Mouse (Mus musculus): ENCODE results near the gene Sdhaf4. TPM values are rescaled to one million over a fixed set of nuclear protein-coding genes. Genes with fewer than 3 reads are reported as not detected.

Gene Sdhaf4
- total and polyA plus RNA-seq, 3 experiments, result 20.9 to 79.6 (median 40.7) TPM

DNA sequence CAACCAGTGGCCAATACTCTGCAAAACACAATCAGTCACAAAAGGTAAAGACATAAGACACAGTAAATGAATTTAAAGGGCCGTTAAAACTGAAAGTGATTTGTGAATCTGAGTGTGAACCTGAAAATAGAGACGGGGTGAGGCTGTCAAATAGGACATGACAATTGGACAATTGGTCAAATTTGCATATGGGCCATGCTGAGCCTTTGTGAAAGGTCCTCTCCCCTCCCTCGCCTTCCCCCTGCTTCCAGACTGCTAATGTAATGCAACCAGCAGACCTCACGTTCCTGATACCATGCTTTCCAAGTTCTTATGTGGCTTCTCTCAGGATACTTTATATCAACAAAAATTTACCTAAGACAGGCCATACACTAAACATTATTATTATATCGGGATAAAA, 37.6 kb upstream of the Sdhaf4 start:
- no peak overlapping the region; the same call in 1 of the 2 replicates for H3K9ac ChIP-seq (ENCODE audit: insufficient read depth, low read depth)
- peak overlapping the region in 1 of 3 experiments; percentile 12 for H3K4me3 ChIP-seq (replicated peaks in 1 of 3; ENCODE audit: low read depth in 2 of 3, low read length in 2 of 3, poor library complexity in 1 of 3)
- no peaks in the 10 kb centered on the region for H3K79me2 ChIP-seq (replicated peaks; ENCODE audit: control insufficient read depth, extremely low read depth, insufficient read depth, poor library complexity, severe bottlenecking)
- peaks cover 3 to 39% of the 10 kb centered on the region in 2 experiments for H3K4me1 ChIP-seq (ENCODE audit: control insufficient read depth in 1 of 2, insufficient read depth in 2 of 2)
- in situ Hi-C loops (cut with MboI; ENCODE audit: low pct_ligation_motif_present, low pct_unique_long_range_greater_than_20kb, low sequenced_read_pairs), result loop anchor here (25.0 kb wide), 1 partner anchor 94 kb away; no protein-coding TSS in a partner anchor
- peak overlapping the region; percentile 71 for H3K4me2 ChIP-seq (ENCODE audit: insufficient read depth, low read depth, poor library complexity, severe bottlenecking)
- no peaks in the 10 kb centered on the region for H3K9me3 ChIP-seq (replicated peaks; ENCODE audit: low read length)
- TF ChIP-seq TBP (conservative IDR thresholded peaks at IDR 0.05; ENCODE audit: low read depth, low read length) (no peak; the same call in 1 of the 2 replicates), RAD21 (IDR thresholded peaks at IDR 0.05; ENCODE audit: low read depth, low read length) (no peak), MYC (IDR thresholded peaks at IDR 0.05; ENCODE audit: low read depth, low read length) (no peak), ELF1 (IDR thresholded peaks at IDR 0.05; ENCODE audit: low read depth, low read length) (no peak), RCOR1 (conservative IDR thresholded peaks at IDR 0.05; ENCODE audit: low read depth, low read length) (no peak), JUND (conservative IDR thresholded peaks at IDR 0.05; ENCODE audit: low read depth, low read length) (no peak), E2F4 (IDR thresholded peaks at IDR 0.05; ENCODE audit: insufficient replicate concordance, low read depth, low read length) (no peak), ZMIZ1 (IDR thresholded peaks at IDR 0.05; ENCODE audit: low read depth, low read length) (no peak), NRF1 (IDR thresholded peaks at IDR 0.05; ENCODE audit: low read depth, low read length) (no peak), JUN (IDR thresholded peaks at IDR 0.05; ENCODE audit: insufficient read depth, low read depth, low read length) (no peak), SIN3A (IDR thresholded peaks at IDR 0.05; ENCODE audit: low read length) (peak; percentile 37; the same call in 1 of the 2 replicates), ZNF384 (IDR thresholded peaks at IDR 0.05; ENCODE audit: low read depth, low read length) (no peak), TCF12 (IDR thresholded peaks at IDR 0.05; ENCODE audit: low read depth, low read length) (0 out of 2 replicates have a peak, but pooled peaks have one; percentile 31), HCFC1 (IDR thresholded peaks at IDR 0.05; ENCODE audit: low read depth, low read length) (no peak), PAX5 (IDR thresholded peaks at IDR 0.05; ENCODE audit: low read length) (no peak), BHLHE40 (IDR thresholded peaks at IDR 0.05; ENCODE audit: low read depth, low read length) (peak; percentile 78), USF2 (conservative IDR thresholded peaks at IDR 0.05; ENCODE audit: low read depth, low read length) (no peak), EP300 (IDR thresholded peaks at IDR 0.05; ENCODE audit: low read length) (peak; percentile 54; the same call in 1 of the 2 replicates), ETS1 (conservative IDR thresholded peaks at IDR 0.05; ENCODE audit: low read depth, low read length) (peak; percentile 66), NELFE (IDR thresholded peaks at IDR 0.05; ENCODE audit: low read depth, low read length) (no peak), MAZ (IDR thresholded peaks at IDR 0.05; ENCODE audit: low read depth, low read length) (no peak), CHD2 (IDR thresholded peaks at IDR 0.05; ENCODE audit: low read length) (no peak), POLR2A (IDR thresholded peaks at IDR 0.05; ENCODE audit: low read depth, low read length) (peak; percentile 47), UBTF (IDR thresholded peaks at IDR 0.05; ENCODE audit: low read depth, low read length) (no peak), MAX (IDR thresholded peaks at IDR 0.05; ENCODE audit: low read length) (peak; percentile 66), MAFK (IDR thresholded peaks at IDR 0.05; ENCODE audit: insufficient replicate concordance, low read length) (no peak)
- dilution Hi-C loops (cut with MboI; ENCODE audit: extremely low pct_ligation_motif_present, extremely low pct_unique_long_range_greater_than_20kb, low sequenced_read_pairs), result no loop called here
- no peak overlapping the region for H3K27ac ChIP-seq (ENCODE audit: insufficient read depth, low read depth)
- H3K36me3 ChIP-seq (replicated peaks in 1 of 2; ENCODE audit: control insufficient read depth in 1 of 2, insufficient read depth in 1 of 2, low read length in 1 of 2), result no peaks in the 10 kb centered on the region
- H3K27me3 ChIP-seq (replicated peaks), result no peaks in the 10 kb centered on the region
- DNase-seq (ENCODE audit: extremely low read depth), result peak; percentile 76

All from CH12.LX (cell line).